Mouse (Mus musculus): ENCODE data around the gene Dok4. TPM values are rescaled to one million over a fixed set of nuclear protein-coding genes. Genes with fewer than 3 reads are reported as not detected.

Gene Dok4
- polyA plus RNA-seq, 1 experiment = 20.2 TPM

DNA sequence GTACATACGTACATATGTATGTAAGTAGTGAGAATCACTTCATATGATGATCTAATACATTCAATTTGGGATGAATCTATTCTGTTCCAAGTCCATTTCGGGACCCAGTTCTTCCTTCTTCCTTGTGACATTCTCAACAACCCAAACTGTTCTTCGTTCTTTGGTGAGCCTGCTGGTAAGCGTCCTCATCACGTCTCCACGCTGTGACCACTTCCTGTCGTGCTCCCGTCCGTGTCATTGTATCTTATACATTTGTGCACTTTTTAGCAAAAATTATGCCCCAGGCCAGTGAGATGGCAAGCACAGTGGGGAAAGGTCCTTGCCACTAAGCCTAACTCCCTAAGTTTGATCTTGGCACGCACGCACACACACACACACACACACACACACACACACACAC, 58.2 kb downstream of the Dok4 start:
- no peak for DNase-seq
- H3K4me1 ChIP-seq (ENCODE audit: control insufficient read depth, insufficient read depth, low read length) = no peaks in the 10 kb centered on the region
- no peak for TF ChIP-seq CTCF (conservative IDR thresholded peaks at IDR 0.05; ENCODE audit: insufficient read depth, insufficient read length, low read depth, low read length)
- TF ChIP-seq POLR2A (IDR thresholded peaks at IDR 0.05; ENCODE audit: low read depth, low read length) = no peak
- H3K27ac ChIP-seq (ENCODE audit: insufficient read depth, low read depth, low read length) = no peak overlapping the region
- no peaks in the 10 kb centered on the region for H3K27me3 ChIP-seq (replicated peaks; ENCODE audit: control insufficient read depth, insufficient read depth, low read length)
- no peak overlapping the region for H3K4me3 ChIP-seq (ENCODE audit: insufficient read depth, low read depth, low read length)
- WGBS = 82% methylated on average over 11 of the region's 11 CpGs
- H3K36me3 ChIP-seq (ENCODE audit: control insufficient read depth, insufficient read depth, low read length) = no peaks in the 10 kb centered on the region

DNA sequence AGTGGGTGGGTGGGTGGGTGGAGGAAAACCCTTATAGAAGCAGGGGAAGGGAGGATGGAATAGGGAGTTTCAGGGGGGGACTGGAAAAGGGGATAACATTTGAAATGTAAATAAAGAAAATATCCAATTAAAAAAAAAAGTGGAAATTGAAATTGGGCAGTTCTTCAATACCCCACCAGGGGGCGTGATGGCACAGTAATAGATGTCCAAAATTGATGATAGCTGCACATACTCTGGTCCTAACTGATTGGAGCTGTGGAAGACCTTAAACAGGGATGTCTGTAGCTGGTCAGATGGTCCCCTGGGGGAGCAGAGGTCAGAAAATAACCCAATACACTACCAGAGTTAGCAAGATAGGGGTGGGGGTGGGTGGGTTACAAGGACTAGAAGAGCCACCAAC, 61.6 kb downstream of the Dok4 start:
- DNase-seq = peak; percentile 43
- Histone ChIP-seq H3K4me1 (ENCODE audit: control insufficient read depth, insufficient read depth, low read length) (0 out of 2 replicates have a peak, but pooled peaks cover 2% of the 10 kb centered on the region), H3K27me3 (replicated peaks; ENCODE audit: control insufficient read depth, insufficient read depth, low read length) (no peaks in the 10 kb centered on the region), H3K27ac (ENCODE audit: insufficient read depth, low read depth, low read length) (no peak overlapping the region), H3K36me3 (ENCODE audit: control insufficient read depth, insufficient read depth, low read length) (no peaks in the 10 kb centered on the region), H3K4me3 (ENCODE audit: insufficient read depth, low read depth, low read length) (no peak overlapping the region)
- 0% methylated on average over 1 of the region's 1 CpGs for WGBS
- TF ChIP-seq POLR2A (IDR thresholded peaks at IDR 0.05; ENCODE audit: low read depth, low read length) = no peak
- TF ChIP-seq CTCF (conservative IDR thresholded peaks at IDR 0.05; ENCODE audit: insufficient read depth, insufficient read length, low read depth, low read length) = peak; percentile 35; the same call in 1 of the 2 replicates

Other genes with a start within 250 kb of the Dok4 start
- 76.2 and 77.2 TPM in 2 replicates for gene Arl2bp, start 209.7 kb downstream of the Dok4 start, polyA plus RNA-seq (2012; rRNA removed)
- gene Pllp, start 180.1 kb downstream of the Dok4 start, polyA plus RNA-seq (2012; rRNA removed) = 160 and 166 TPM in 2 replicates
- 0.87 and 3.7 TPM in 2 replicates for gene Ccl22, start 130.7 kb downstream of the Dok4 start, polyA plus RNA-seq (2012; rRNA removed)
- 148 and 169 TPM in 2 replicates for gene Cx3cl1, start 104.3 kb downstream of the Dok4 start, polyA plus RNA-seq (2012; rRNA removed)
- gene Ccl17, start 65.9 kb downstream of the Dok4 start, polyA plus RNA-seq (2012; rRNA removed) = 0.64 and 1.0 TPM in 2 replicates
- gene Coq9, start 38.0 kb downstream of the Dok4 start, polyA plus RNA-seq (2012; rRNA removed) = 378 and 521 TPM in 2 replicates
- 55.8 and 71.2 TPM in 2 replicates for gene Ciapin1, start 38.0 kb downstream of the Dok4 start, polyA plus RNA-seq (2012; rRNA removed)
- 107 and 112 TPM in 2 replicates for gene Polr2c, start 18.9 kb downstream of the Dok4 start, polyA plus RNA-seq (2012; rRNA removed)
- gene Ccdc102a, start 41.8 kb upstream of the Dok4 start, polyA plus RNA-seq (2012; rRNA removed) = 5.7 and 6.8 TPM in 2 replicates
- gene Adgrg5, start 47.4 kb upstream of the Dok4 start, polyA plus RNA-seq (2012; rRNA removed) = 0.56 and 2.6 TPM in 2 replicates
- gene Adgrg1, start 98.4 kb upstream of the Dok4 start, polyA plus RNA-seq (2012; rRNA removed) = 342 and 447 TPM in 2 replicates
- gene Adgrg3, start 141.4 kb upstream of the Dok4 start, polyA plus RNA-seq (2012; rRNA removed) = 9.9 and 12.7 TPM in 2 replicates
- gene Drc7, start 178.8 kb upstream of the Dok4 start, polyA plus RNA-seq (2012; rRNA removed) = 0.05 and 0.10 TPM in 2 replicates
- 22.2 and 23.7 TPM in 2 replicates for gene Katnb1, start 204.9 kb upstream of the Dok4 start, polyA plus RNA-seq (2012; rRNA removed)